Mouse (Mus musculus) retina, embryonic 14.5 days (tissue): ENCODE data around the gene Nck2.

ENCODE experiments used
- DNase-seq: peaks from one replicate; pipeline ENCODE4 v3.0.0-alpha.2; 2015; ENCODE audit warnings: low spot score

Gene Nck2

GRCm38 (mm10) chr1:43433853-43434252, 10.5 kb upstream of the Nck2 start:
- DNase-seq = no peak

- no peak for DNase-seq
Observed at GRCm38 (mm10) chr1:43436554-43436953, 7.8 kb upstream of the Nck2 start.

- DNase-seq = no peak
Observed at GRCm38 (mm10) chr1:43439261-43439660, 5.1 kb upstream of the Nck2 start.

GRCm38 (mm10) chr1:43442568-43442967, 1.8 kb upstream of the Nck2 start:
- DNase-seq = no peak

- DNase-seq = peak; percentile 85
Observed at GRCm38 (mm10) chr1:43445170-43446088, 1.1 kb downstream of the Nck2 start.

- DNase-seq = peak; percentile 62
Observed at GRCm38 (mm10) chr1:43446089-43446533, 1.7 kb downstream of the Nck2 start.

- DNase-seq = peak; percentile 50
Observed at GRCm38 (mm10) chr1:43446731-43447601, 2.6 kb downstream of the Nck2 start.

- peak; percentile 62 for DNase-seq
Observed at GRCm38 (mm10) chr1:43447602-43448287, 3.4 kb downstream of the Nck2 start.

- no peak for DNase-seq
Observed at GRCm38 (mm10) chr1:43450811-43451210, 6.4 kb downstream of the Nck2 start.

- DNase-seq = no peak
Observed at GRCm38 (mm10) chr1:43453683-43454082, 9.3 kb downstream of the Nck2 start.

- no peak for DNase-seq
Observed at GRCm38 (mm10) chr1:43454741-43455140, 10.4 kb downstream of the Nck2 start.

- DNase-seq = no peak
Observed at GRCm38 (mm10) chr1:43455196-43455595, 10.8 kb downstream of the Nck2 start.

- no peak for DNase-seq
Observed at GRCm38 (mm10) chr1:43457012-43457766, 12.8 kb downstream of the Nck2 start.

- DNase-seq = no peak
Observed at GRCm38 (mm10) chr1:43460468-43460867, 16.1 kb downstream of the Nck2 start.

- DNase-seq = no peak
Observed at GRCm38 (mm10) chr1:43462666-43463065, 18.3 kb downstream of the Nck2 start.

- no peak for DNase-seq
Observed at GRCm38 (mm10) chr1:43463941-43464682, 19.7 kb downstream of the Nck2 start.

GRCm38 (mm10) chr1:43464976-43465375, 20.6 kb downstream of the Nck2 start:
- DNase-seq = no peak

- no peak for DNase-seq
Observed at GRCm38 (mm10) chr1:43465957-43466624, 21.7 kb downstream of the Nck2 start.

GRCm38 (mm10) chr1:43467656-43468055, 23.3 kb downstream of the Nck2 start:
- DNase-seq = no peak

- DNase-seq = no peak
Observed at GRCm38 (mm10) chr1:43468207-43468606, 23.8 kb downstream of the Nck2 start.
